Mouse (Mus musculus): ENCODE data around the gene Olfr643.
"Not testable (repeated sequence)": the region's sequence is repeated elsewhere in the genome, so short reads cannot be mapped to it uniquely, and the experiment has no call there.

Gene Olfr643

DNA sequence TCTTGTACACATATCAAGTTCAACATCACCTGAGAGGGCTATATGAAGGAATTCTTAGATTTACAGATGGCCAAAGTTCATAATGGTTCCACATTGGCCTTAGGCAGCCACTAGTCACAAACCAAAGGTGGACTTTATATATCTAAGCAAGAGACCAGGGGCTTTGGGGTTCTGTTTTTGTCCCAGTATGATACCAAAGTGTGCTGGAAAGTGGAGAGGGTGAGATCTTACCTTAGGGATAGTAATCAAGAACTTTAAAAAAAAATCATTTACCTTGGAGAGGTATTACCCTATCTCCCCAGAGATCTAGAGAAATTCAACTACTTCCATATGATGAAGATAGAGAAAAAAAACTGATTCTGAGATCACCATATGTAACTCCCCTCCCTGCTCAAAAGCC, 120.0 kb downstream of the Olfr643 start, which contains the start of gene Olfr639:
TSS of gene Olfr639 (minus strand) at position 101 of the 400 bp plus-strand sequence.
- no peak for DNase-seq

DNA sequence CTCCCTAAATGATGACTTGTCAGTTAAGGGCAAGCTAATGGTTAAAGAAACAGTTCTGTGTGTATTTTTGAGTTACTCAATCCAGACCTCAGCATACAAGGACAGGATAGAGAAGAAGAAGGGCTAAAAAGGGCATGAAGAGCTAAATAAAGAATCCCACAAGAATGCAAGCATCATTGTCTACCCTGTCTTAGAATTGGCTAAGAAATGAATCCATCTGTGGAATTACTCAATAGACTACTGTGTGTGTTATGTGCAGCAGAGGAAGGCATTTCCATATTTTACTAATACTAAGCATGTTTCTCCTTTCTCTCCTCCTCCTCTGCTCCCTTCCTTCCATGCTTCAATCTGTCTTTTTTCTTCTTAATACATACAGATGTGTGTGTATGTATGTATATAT, 138.1 kb downstream of the Olfr643 start:
- no peak for DNase-seq

DNA sequence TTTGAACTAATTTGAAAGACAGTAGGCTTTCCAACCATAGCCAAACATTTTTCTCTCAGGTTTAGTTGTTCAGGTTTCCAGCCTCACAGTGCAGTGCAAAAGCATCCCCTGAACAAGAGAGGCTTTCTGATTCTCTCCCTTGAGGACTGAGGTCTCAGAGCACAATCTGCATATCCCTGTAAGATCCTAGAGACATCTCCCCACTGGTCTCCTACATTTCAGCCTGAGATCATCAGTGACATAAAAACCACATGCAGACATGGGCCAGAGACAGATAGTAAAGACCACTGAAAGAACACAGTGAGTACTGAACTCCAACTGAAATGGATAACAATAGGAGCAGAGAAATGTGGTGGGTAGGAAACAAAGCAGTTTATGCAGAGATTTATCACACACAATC, 138.8 kb downstream of the Olfr643 start, which contains the start of gene Olfr638:
TSS of gene Olfr638 (plus strand) at position 301 of the 400 bp plus-strand sequence.
- no peak for DNase-seq

DNA sequence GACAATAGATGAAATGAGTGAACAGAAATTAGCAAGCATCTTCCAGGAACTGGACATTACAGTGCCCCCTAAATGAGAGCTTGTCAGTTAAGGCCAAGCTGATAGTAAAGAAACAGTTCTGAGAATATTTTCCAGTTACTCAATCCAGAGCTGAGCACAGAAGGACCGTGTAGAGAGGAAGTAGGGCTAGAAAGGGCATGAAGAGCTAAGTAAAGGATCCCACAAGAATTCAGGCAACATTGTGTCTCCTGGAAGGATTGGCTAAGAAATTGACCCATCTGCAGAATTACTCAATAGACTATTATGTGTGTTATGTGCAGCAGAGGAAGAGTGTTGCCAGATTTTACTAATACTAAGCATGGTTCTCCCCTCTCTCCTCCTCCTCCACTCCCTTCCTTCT, 165.4 kb downstream of the Olfr643 start:
- DNase-seq, result no peak

DNA sequence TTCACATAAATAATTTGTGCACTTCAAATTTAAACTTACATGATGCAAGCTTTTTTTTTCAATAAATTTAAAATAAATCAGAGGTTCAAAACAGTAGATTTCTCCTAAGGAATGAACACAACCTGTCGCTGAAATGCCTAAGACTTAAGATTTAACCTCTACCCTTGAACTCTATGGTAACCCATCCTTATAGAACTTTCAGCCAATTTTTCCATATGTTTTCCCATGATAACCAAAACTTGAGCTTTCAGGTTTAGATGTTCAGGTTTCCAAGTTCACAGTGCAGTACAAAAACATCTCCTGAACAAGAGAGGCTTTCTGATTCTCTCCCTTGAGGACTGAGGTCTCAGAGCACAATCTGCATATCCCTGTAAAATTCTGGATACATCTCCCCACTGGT, 166.4 kb downstream of the Olfr643 start, which contains the start of gene Olfr635:
TSS of gene Olfr635 (plus strand) at position 301 of the 400 bp plus-strand sequence.
- no peak for DNase-seq

- not testable (repeated sequence) for DNase-seq
Observed at GRCm38 (mm10) chr7:103966873-103967272, 170.3 kb downstream of the Olfr643 start.

Measured in lung, adult 18-20 months (tissue).